Mouse (Mus musculus) bone marrow, adult 2 months (tissue): ENCODE measurements around the gene Txnrd3.

Experiments used
- CTCF ChIP-seq: fragments of 200-500 bp; IDR thresholded peaks from 2 replicates; pipeline ENCODE4 v1.5.1; 2011; ENCODE audit warnings: low read length, control low read depth; ENCODE audit not compliant: control insufficient read depth, insufficient read depth
- POLR2A ChIP-seq: fragments of 200-500 bp; IDR thresholded peaks from 2 replicates; pipeline ENCODE4 v1.6.1; 2011; ENCODE audit warnings: low read depth, mild to moderate bottlenecking, control low read depth, low read length, borderline replicate concordance; ENCODE audit not compliant: control insufficient read depth

DNA sequence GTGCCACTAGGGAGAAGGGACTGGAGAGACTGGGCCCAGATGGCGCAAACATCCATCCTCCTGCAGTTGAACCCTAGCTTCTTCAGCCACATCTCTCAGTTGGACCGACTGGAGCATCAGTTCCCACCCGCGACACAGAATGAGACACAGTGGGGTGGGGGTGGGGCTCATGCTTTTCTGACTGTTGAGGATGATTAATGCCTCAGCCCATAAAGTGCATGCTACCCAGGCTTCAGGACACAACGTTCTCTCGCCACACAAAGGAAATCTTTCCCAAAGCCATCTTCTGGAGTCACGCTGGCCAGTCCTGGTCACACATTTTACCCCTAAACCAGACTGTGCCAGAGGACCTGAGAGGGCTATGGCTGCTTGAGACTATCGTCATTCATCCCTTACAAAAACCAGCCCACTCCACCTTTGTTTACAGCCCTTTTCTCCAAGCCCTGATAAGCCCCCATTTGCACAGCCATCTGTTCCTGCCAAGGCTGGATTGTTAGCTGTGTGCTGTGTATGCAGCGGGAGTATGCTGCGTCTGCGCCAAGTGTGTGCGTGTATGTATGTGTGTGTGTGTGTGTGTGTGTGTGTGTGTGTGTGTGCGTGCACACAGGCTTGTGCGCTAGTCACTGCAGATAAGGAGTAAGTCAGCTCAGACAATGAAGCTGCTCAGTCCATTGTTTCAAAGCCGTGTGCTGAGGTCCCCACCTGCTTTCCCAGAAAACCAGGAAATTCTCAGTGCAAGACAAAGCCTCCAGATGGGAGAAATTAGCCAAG lies 30.3 kb upstream of the Txnrd3 start:
- TF ChIP-seq CTCF (no peak), POLR2A (no peak)
